Mouse (Mus musculus) G1E-ER4 (cell line): ENCODE results near the gene Gm5798. TPM values are rescaled to one million over a fixed set of nuclear protein-coding genes. Genes with fewer than 3 reads are reported as not detected.
"Not testable (repeated sequence)": the region's sequence is repeated elsewhere in the genome, so short reads cannot be mapped to it uniquely, and the experiment has no call there.

Experiments used
- GATA1 ChIP-seq: IDR thresholded peaks from one replicate; pipeline ENCODE4 v1.8.0; 2012; ENCODE audit warnings: low read length, inconsistent platforms
- polyA plus RNA-seq: library from polyadenylated mRNA; stranded (reverse); fragments of >175 nt; gene quantifications from 2 replicates; pipeline ENCODE4 v1.2.3, GENCODE M21; 2012

Gm5798 gene
- not detected in 2 replicates for polyA plus RNA-seq

GRCm38 (mm10) chr14:41348309-41348708, at the start of gene Gm5798:
Gene Gm5798, plus strand, starts transcription at chr14:41348609.
- TF ChIP-seq GATA1 = not testable (repeated sequence)

DNA sequence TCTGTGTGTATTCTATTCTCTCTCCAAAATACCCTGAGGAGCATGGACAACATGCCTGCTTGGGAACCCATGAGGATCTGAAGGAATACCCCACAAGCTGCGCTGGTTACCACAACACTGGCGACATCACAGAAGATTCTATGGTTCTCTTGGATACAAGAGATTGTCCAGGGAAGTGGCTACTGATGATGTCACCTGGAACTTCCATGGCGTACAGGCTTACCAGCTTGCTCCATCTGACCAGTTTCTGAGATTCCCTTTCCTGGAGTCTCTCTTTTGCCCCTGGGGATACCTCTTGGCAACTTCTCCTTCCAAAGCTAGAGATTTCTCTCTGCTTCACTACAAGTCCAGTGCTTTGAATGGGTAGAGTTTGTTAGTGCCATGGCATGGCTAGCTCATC, 37.9 kb downstream of the Gm5798 start, which contains the start of gene Gm7945:
Gm7945 (minus strand) TSS at position 101 of the 400 bp plus-strand sequence.
- TF ChIP-seq GATA1 = not testable (repeated sequence)

Other genes starting within 250 kb of the Gm5798 start
- not detected in 2 replicates for gene Mat1a, start 243.6 kb upstream of the Gm5798 start, polyA plus RNA-seq
- not detected in 2 replicates for gene Sftpa1, start 216.8 kb upstream of the Gm5798 start, polyA plus RNA-seq
- not detected in 2 replicates for gene Mbl1, start 197.2 kb upstream of the Gm5798 start, polyA plus RNA-seq
- not detected in 2 replicates for gene Sftpd, start 163.5 kb upstream of the Gm5798 start, polyA plus RNA-seq
- gene Gm2832, start 69.8 kb upstream of the Gm5798 start, polyA plus RNA-seq = not detected in 2 replicates
- gene Gm7945, start 37.8 kb downstream of the Gm5798 start, polyA plus RNA-seq = not detected in 2 replicates
- gene Gm6482, start 59.7 kb downstream of the Gm5798 start, polyA plus RNA-seq = not detected in 2 replicates
- not detected in 2 replicates for gene Gm7954, start 104.9 kb downstream of the Gm5798 start, polyA plus RNA-seq
- not detected in 2 replicates for gene Gm3486, start 140.9 kb downstream of the Gm5798 start, polyA plus RNA-seq
- not detected in 2 replicates for gene Gm7970, start 207.0 kb downstream of the Gm5798 start, polyA plus RNA-seq
- gene 1700049E17Rik2, start 224.6 kb downstream of the Gm5798 start, polyA plus RNA-seq = 0.04 TPM in 1 of 2 replicates, not detected in the other